Mouse (Mus musculus) MEL (cell line): ENCODE data around the gene Actr2. TPM values are rescaled to one million over a fixed set of nuclear protein-coding genes. Genes with fewer than 3 reads are reported as not detected.
A peak's percentile ranks its signal among the peaks of the same experiment; 100 is the strongest.

Source experiments
- DNase-seq: peaks from one replicate; pipeline ENCODE4 v3.0.0; 2011; ENCODE audit warnings: low read depth, low spot score
- H3K27ac ChIP-seq: 2 replicates; pipeline ENCODE4 v1.5.1; 2012; ENCODE audit warnings: low read depth, mild to moderate bottlenecking, control low read depth, low read length, moderate library complexity; ENCODE audit not compliant: control insufficient read depth
- H3K27me3 ChIP-seq, 2 experiments: fragments of 150-350 bp in 1 of 2; sonication (generic) in 1 of 2; 2 replicates each; pipeline ENCODE4 v1.6.1; 2012; ENCODE audit warnings: low read length in 2 of 2, mild to moderate bottlenecking in 2 of 2, improper control_type of control experiment in 1 of 2, moderate library complexity in 1 of 2; ENCODE audit not compliant: insufficient read depth in 2 of 2, control insufficient read depth in 1 of 2
- H3K36me3 ChIP-seq, 2 experiments: 2 replicates each; pipeline ENCODE4 v1.6.1; 2012 to 2014; ENCODE audit warnings: low read length in 2 of 2, improper control_type of control experiment in 1 of 2, inconsistent platforms in 1 of 2, mild to moderate bottlenecking in 1 of 2; ENCODE audit not compliant: insufficient read depth in 2 of 2, control insufficient read depth in 1 of 2
- H3K4me1 ChIP-seq, 2 experiments: fragments of 150-350 bp in 1 of 2; sonication (generic) in 1 of 2; 2 replicates each; pipeline ENCODE4 v1.6.1; 2012; ENCODE audit warnings: low read length in 2 of 2, improper control_type of control experiment in 1 of 2, mild to moderate bottlenecking in 1 of 2; ENCODE audit not compliant: insufficient read depth in 2 of 2, control insufficient read depth in 1 of 2
- H3K4me3 ChIP-seq, 2 experiments: fragments of 150-350 bp in 1 of 2; sonication (generic) in 1 of 2; 2 replicates each; pipeline ENCODE4 v1.5.1; 2012; ENCODE audit warnings: low read depth in 2 of 2, low read length in 2 of 2, mild to moderate bottlenecking in 2 of 2, moderate library complexity in 2 of 2, control low read depth in 1 of 2, improper control_type of control experiment in 1 of 2; ENCODE audit not compliant: control insufficient read depth in 1 of 2, insufficient read depth in 1 of 2
- H3K79me2 ChIP-seq: 2 replicates; pipeline ENCODE4 v1.6.1; 2012; ENCODE audit warnings: mild to moderate bottlenecking, low read length, moderate library complexity; ENCODE audit not compliant: control insufficient read depth, poor library complexity, insufficient read depth
- H3K9ac ChIP-seq: 2 replicates; pipeline ENCODE4 v1.6.1; 2012; ENCODE audit warnings: low read depth, mild to moderate bottlenecking, control low read depth, low read length, moderate library complexity; ENCODE audit not compliant: control insufficient read depth, poor library complexity, severe bottlenecking
- H3K9me3 ChIP-seq: fragments of 150-350 bp; sonication (generic); replicated peaks from 2 replicates; pipeline ENCODE4 v1.6.1; 2012; ENCODE audit warnings: mild to moderate bottlenecking, low read length, improper control_type of control experiment, moderate library complexity; ENCODE audit not compliant: insufficient read depth
- CHD2 ChIP-seq: IDR thresholded peaks from 2 replicates; pipeline ENCODE4 v1.6.1; 2011; ENCODE audit warnings: low read length, improper control_type of control experiment
- CTCF ChIP-seq, 3 experiments: IDR thresholded peaks in 2 of 3; conservative IDR thresholded peaks in 1 of 3; 2 replicates each; pipeline ENCODE4 v1.5.1; 2011 to 2012; ENCODE audit warnings: low read length in 3 of 3, low read depth in 2 of 3, mild to moderate bottlenecking in 2 of 3, improper control_type of control experiment in 1 of 3, inconsistent platforms in 1 of 3, mixed read lengths in 1 of 3, moderate library complexity in 1 of 3; ENCODE audit not compliant: control insufficient read depth in 1 of 3, insufficient read depth in 1 of 3, poor library complexity in 1 of 3, severe bottlenecking in 1 of 3
- ELF1 ChIP-seq: IDR thresholded peaks from 2 replicates; pipeline ENCODE4 v1.6.1; 2014; ENCODE audit warnings: low read depth, mild to moderate bottlenecking, inconsistent platforms, low read length, improper control_type of control experiment, moderate library complexity
- EP300 ChIP-seq, 2 experiments: IDR thresholded peaks; 2 replicates each; pipeline ENCODE4 v1.6.1; 2011; ENCODE audit warnings: improper control_type of control experiment in 2 of 2, low read length in 2 of 2, low read depth in 1 of 2, mild to moderate bottlenecking in 1 of 2
- ETS1 ChIP-seq: IDR thresholded peaks from 2 replicates; pipeline ENCODE4 v1.6.1; 2012; ENCODE audit warnings: low read depth, mild to moderate bottlenecking, inconsistent platforms, low read length, improper control_type of control experiment, moderate library complexity
- GATA1 ChIP-seq: IDR thresholded peaks from 2 replicates; pipeline ENCODE4 v1.6.1; 2011; ENCODE audit warnings: low read depth, low read length, improper control_type of control experiment
- MEF2A ChIP-seq: IDR thresholded peaks from 2 replicates; pipeline ENCODE4 v1.6.1; 2014; ENCODE audit warnings: low read depth, mild to moderate bottlenecking, inconsistent platforms, low read length, improper control_type of control experiment; ENCODE audit not compliant: poor library complexity, insufficient replicate concordance, severe bottlenecking; ENCODE audit errors: extremely low read depth
- MYC ChIP-seq: IDR thresholded peaks from 2 replicates; pipeline ENCODE4 v1.6.1; 2011; ENCODE audit warnings: low read depth, mild to moderate bottlenecking, low read length, improper control_type of control experiment, moderate library complexity
- NRF1 ChIP-seq: IDR thresholded peaks from 2 replicates; pipeline ENCODE4 v1.6.1; 2014; ENCODE audit warnings: low read depth, mild to moderate bottlenecking, inconsistent platforms, low read length, improper control_type of control experiment, moderate library complexity; ENCODE audit not compliant: poor library complexity, insufficient read depth, severe bottlenecking
- RAD21 ChIP-seq: IDR thresholded peaks from 2 replicates; pipeline ENCODE4 v1.6.1; 2011; ENCODE audit warnings: mild to moderate bottlenecking, low read depth, low read length, improper control_type of control experiment
- RCOR1 ChIP-seq: IDR thresholded peaks from 2 replicates; pipeline ENCODE4 v1.6.1; 2012; ENCODE audit warnings: low read depth, mild to moderate bottlenecking, inconsistent platforms, low read length, improper control_type of control experiment
- SMC3 ChIP-seq: IDR thresholded peaks from 2 replicates; pipeline ENCODE4 v1.6.1; 2011; ENCODE audit warnings: low read depth, low read length, improper control_type of control experiment
- TAL1 ChIP-seq: IDR thresholded peaks from 2 replicates; pipeline ENCODE4 v1.6.1; 2012; ENCODE audit warnings: mild to moderate bottlenecking, inconsistent platforms, low read length, moderate library complexity, mixed read lengths
- TCF12 ChIP-seq: IDR thresholded peaks from 2 replicates; pipeline ENCODE4 v1.6.1; 2014; ENCODE audit warnings: low read depth, mild to moderate bottlenecking, inconsistent platforms, low read length, improper control_type of control experiment, moderate library complexity
- USF1 ChIP-seq: IDR thresholded peaks from 2 replicates; pipeline ENCODE4 v1.6.1; 2014; ENCODE audit warnings: low read depth, mild to moderate bottlenecking, inconsistent platforms, low read length, improper control_type of control experiment, moderate library complexity
- ZMIZ1 ChIP-seq: IDR thresholded peaks from 2 replicates; pipeline ENCODE4 v1.6.1; 2012; ENCODE audit warnings: low read depth, mild to moderate bottlenecking, inconsistent platforms, low read length, improper control_type of control experiment, moderate library complexity
- polyA plus RNA-seq, 2 experiments: library from polyadenylated mRNA; stranded (reverse) in 1 of 2; unstranded in 1 of 2; fragments of >175 nt in 1 of 2; fragments of >200 nt in 1 of 2; gene quantifications; 2 replicates each; pipeline versions ENCODE4 v1.2.1 to v1.2.4; 2012; ENCODE audit warnings: low replicate concordance in 2 of 2, low read depth in 1 of 2; ENCODE audit not compliant: insufficient read length in 2 of 2, insufficient read depth in 1 of 2, missing spikeins in 1 of 2
- total RNA-seq: library from RNA; depleted of rRNA; stranded (reverse); fragments of 300-350 nt; gene quantifications from 2 replicates; pipeline ENCODE4 v1.2.3, GENCODE M21; 2012

Actr2 gene
- total and polyA plus RNA-seq, 3 experiments = 40.0 to 172 (median 160) TPM

DNA sequence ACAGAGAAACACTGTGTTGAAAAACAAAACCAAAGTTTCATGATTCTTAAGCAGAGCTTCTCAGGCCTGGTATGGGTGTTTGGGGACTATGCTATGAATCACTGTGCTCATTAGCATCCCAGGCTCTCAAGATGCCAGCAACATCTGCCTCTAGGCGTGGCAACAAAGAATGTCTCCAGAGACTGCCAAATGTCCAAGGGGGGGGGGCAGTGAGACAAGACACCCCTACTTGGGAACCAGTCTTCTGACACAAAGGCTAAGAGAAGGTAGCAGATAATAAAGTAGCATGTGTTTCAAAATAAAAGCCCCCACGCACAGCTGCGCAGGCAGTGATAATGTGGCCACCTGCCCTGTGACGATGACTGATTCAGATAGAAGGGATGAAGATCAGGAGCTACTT is 69.5 kb downstream of the Actr2 start:
- Histone ChIP-seq H3K79me2 (no peaks in the 10 kb centered on the region), H3K9ac (no peak overlapping the region), H3K4me1 (peaks cover 3 to 8% of the 10 kb centered on the region in 2 experiments; a peak in 3 of 4 replicates), H3K36me3 (peaks cover 0 to 3% of the 10 kb centered on the region in 2 experiments; a peak in 1 of 4 replicates), H3K27ac (no peak overlapping the region), H3K4me3 (no peak overlapping the region), H3K27me3 (no peaks in the 10 kb centered on the region), H3K9me3 (no peaks in the 10 kb centered on the region)
- peak; percentile 68 for DNase-seq
- TF ChIP-seq NRF1 = peak; percentile 42; the same call in 1 of the 2 replicates
- peak; percentile 47 to 75; a peak in 3 of 4 replicates for TF ChIP-seq EP300 (IDR thresholded peaks at IDR 0.05; ENCODE audit: low read depth in 1 of 2, low read length in 2 of 2)
- no peak for TF ChIP-seq CHD2
- TF ChIP-seq ETS1 = peak; percentile 78
- TF ChIP-seq USF1 = peak; percentile 24; the same call in 1 of the 2 replicates
- peak; percentile 60 for TF ChIP-seq TAL1
- TF ChIP-seq SMC3 = peak; percentile 12; the same call in 1 of the 2 replicates
- TF ChIP-seq GATA1 = peak; percentile 81
- peak; percentile 90 for TF ChIP-seq TCF12
- peak; percentile 56; the same call in 1 of the 2 replicates for TF ChIP-seq RCOR1
- TF ChIP-seq MYC = no peak

DNA sequence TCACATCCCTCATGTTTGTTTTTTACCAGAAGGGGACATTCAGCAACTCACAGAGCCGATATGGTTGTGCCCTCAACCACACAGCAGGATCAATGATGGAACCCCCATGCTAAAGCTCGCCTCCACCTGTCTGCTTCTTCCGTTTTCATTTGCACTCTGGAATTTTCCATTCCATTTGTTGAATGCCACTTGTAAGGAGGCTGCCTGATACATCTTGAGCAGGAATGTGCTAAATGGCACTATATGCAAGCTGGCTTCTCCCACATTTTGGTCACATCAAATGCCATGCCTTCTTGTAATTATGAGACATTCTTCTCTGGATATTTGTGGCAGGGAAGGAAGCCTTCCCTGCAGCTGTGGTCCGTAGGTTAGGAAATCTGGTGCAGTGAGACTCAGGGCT is 70.6 kb downstream of the Actr2 start:
- H3K27ac ChIP-seq = no peak overlapping the region
- peaks cover 9 to 19% of the 10 kb centered on the region in 2 experiments; a peak in 3 of 4 replicates for H3K4me1 ChIP-seq
- H3K79me2 ChIP-seq = no peaks in the 10 kb centered on the region
- no peak overlapping the region for H3K9ac ChIP-seq
- peaks cover 0 to 3% of the 10 kb centered on the region in 2 experiments; a peak in 2 of 4 replicates for H3K36me3 ChIP-seq
- TF ChIP-seq RAD21 = no peak
- no peak for TF ChIP-seq SMC3
- no peak for TF ChIP-seq TCF12
- TF ChIP-seq ELF1 = no peak
- TF ChIP-seq CHD2 = no peak
- TF ChIP-seq CTCF (IDR thresholded peaks at IDR 0.05 in 2 of 3, conservative IDR thresholded peaks at IDR 0.05 in 1 of 3; ENCODE audit: control insufficient read depth in 1 of 3, insufficient read depth in 1 of 3, low read depth in 2 of 3, low read length in 3 of 3, poor library complexity in 1 of 3, severe bottlenecking in 1 of 3) = no peak
- TF ChIP-seq TAL1 = no peak
- TF ChIP-seq MEF2A = no peak
- no peak for TF ChIP-seq ETS1
- no peak for TF ChIP-seq ZMIZ1
- no peak overlapping the region for H3K4me3 ChIP-seq
- DNase-seq = no peak
- H3K9me3 ChIP-seq = no peaks in the 10 kb centered on the region
- no peaks in the 10 kb centered on the region for H3K27me3 ChIP-seq
